9 mouse cellular contexts compared by ENCODE assay signal in genomic region chr10:79921572-79921971, GRCm38 (mm10). TPM values are rescaled to one million over a fixed set of nuclear protein-coding genes. Genes with fewer than 3 reads are reported as not detected.
DNase-seq lines count a peak whose midpoint lies in the region; ATAC-seq and TF ChIP-seq lines count a peak whose summit lies in the region.
"Had no signal": no experiment of that assay in that cellular context is flagged by ENCODE, and none has a peak within 500 bp of the region (broad histone marks: within the 10 kb centered on the region; RNA-seq: fewer than 3 reads in every experiment).

No protein-coding gene starts in this region.

- no peak for DNase-seq in heart, embryonic 10.5 days (ENCODE audit: low spot score)
- no peak for DNase-seq in heart, adult 11 months
- DNase-seq in ES-CJ7 (ENCODE audit: low read depth, low spot score), result peak; percentile 32
- DNase-seq in liver, postnatal 0 days, result no peak
- no peak for DNase-seq in left cerebral cortex, postnatal 10 days (ENCODE audit: extremely low spot score in 1 of 2, low spot score in 2 of 2)
- no peak for DNase-seq in spleen, postnatal 10 days (ENCODE audit: low spot score in 2 of 2)
- DNase-seq in gastrocnemius, postnatal 36 days, result no peak

- ATAC-seq in forebrain, embryonic 15.5 days (replicated peaks), result no peak
- no peak for ATAC-seq in liver, postnatal 0 days

- H3K36me3 ChIP-seq in heart, embryonic 10.5 days, result no peaks in the 10 kb centered on the region
- no peaks in the 10 kb centered on the region for H3K36me3 ChIP-seq in forebrain, embryonic 15.5 days
- H3K36me3 ChIP-seq in liver, postnatal 0 days (replicated peaks; ENCODE audit: insufficient read depth, low read length), result no peaks in the 10 kb centered on the region

- WGBS in heart, embryonic 10.5 days, result under 1% methylated on average over 34 of the region's 34 CpGs
- WGBS in forebrain, embryonic 15.5 days, result under 1% methylated on average over 34 of the region's 34 CpGs
- WGBS in liver, postnatal 0 days (ENCODE audit: insufficient replicate concordance), result 8% methylated on average over 34 of the region's 34 CpGs

- H3K9ac ChIP-seq in forebrain, embryonic 15.5 days (replicated peaks), result peak overlapping the region; percentile 36; the same call in 1 of the 2 replicates
- no peak overlapping the region for H3K9ac ChIP-seq in liver, postnatal 0 days (replicated peaks)

- intact Hi-C loops in left cerebral cortex, postnatal 10 days (cut with DNase I), result loop anchor here (5.0 kb wide), 1 partner anchor 34 kb away; the partner anchor contains the start of gene Elane
- intact Hi-C loops in gastrocnemius, postnatal 36 days (cut with DNase I), result no loop called here

- no peak overlapping the region for H3K27ac ChIP-seq in heart, embryonic 10.5 days
- H3K27ac ChIP-seq in forebrain, embryonic 15.5 days (replicated peaks), result no peak overlapping the region
- H3K27ac ChIP-seq in liver, postnatal 0 days (ENCODE audit: low read depth), result no peak overlapping the region

- H3K9me3 ChIP-seq in heart, embryonic 10.5 days, result no peaks in the 10 kb centered on the region
- H3K9me3 ChIP-seq in forebrain, embryonic 15.5 days, result no peaks in the 10 kb centered on the region
- H3K9me3 ChIP-seq in liver, postnatal 0 days (ENCODE audit: low read length), result no peaks in the 10 kb centered on the region

- no peak for TF ChIP-seq EP300 in liver, postnatal 0 days (IDR thresholded peaks at IDR 0.05; ENCODE audit: low read depth)

- peak overlapping the region; percentile 35 for H3K4me2 ChIP-seq in forebrain, embryonic 15.5 days (replicated peaks)
- peak overlapping the region; percentile 50 for H3K4me2 ChIP-seq in liver, postnatal 0 days (ENCODE audit: low read depth, low read length)

- peaks cover 62% of the 10 kb centered on the region for H3K4me1 ChIP-seq in heart, embryonic 10.5 days
- peaks cover 34% of the 10 kb centered on the region for H3K4me1 ChIP-seq in forebrain, embryonic 15.5 days
- peaks cover 48% of the 10 kb centered on the region for H3K4me1 ChIP-seq in liver, postnatal 0 days (ENCODE audit: insufficient read depth)

- H3K27me3 ChIP-seq in heart, embryonic 10.5 days (ENCODE audit: insufficient read depth, poor library complexity, severe bottlenecking), result peaks cover 70% of the 10 kb centered on the region
- peaks cover 66% of the 10 kb centered on the region for H3K27me3 ChIP-seq in forebrain, embryonic 15.5 days
- H3K27me3 ChIP-seq in liver, postnatal 0 days (ENCODE audit: insufficient read depth, low read length), result peaks cover 56% of the 10 kb centered on the region

- TF ChIP-seq CTCF in liver, postnatal 0 days (IDR thresholded peaks at IDR 0.05; ENCODE audit: low read depth), result no peak

- peak overlapping the region; percentile 56 for H3K4me3 ChIP-seq in heart, embryonic 10.5 days
- peak overlapping the region; percentile 22 for H3K4me3 ChIP-seq in forebrain, embryonic 15.5 days
- 0 out of 2 replicates have a peak overlapping the region, but pooled peaks have one; percentile 19 for H3K4me3 ChIP-seq in liver, postnatal 0 days (ENCODE audit: low read depth, low read length)
- H3K4me3 ChIP-seq: erythroblast, embryonic 14.5 days had no signal

RNA-seq across cellular contexts. Expression of gene R3hdm4, which starts 0.6 kb away (rescaled TPM):
- polyA plus RNA-seq in heart, embryonic 10.5 days (2016; fragmentation: Nextera tagmentation; extraction: Ambion mirVana), result 88.7 and 96.0 TPM in 2 replicates
- polyA plus RNA-seq in forebrain, embryonic 15.5 days (2015; fragmentation: Nextera tagmentation; extraction: Ambion mirVana), result 272 and 277 TPM in 2 replicates
- 47.3 and 51.7 TPM in 2 replicates for polyA plus RNA-seq in liver, postnatal 0 days (2015; fragmentation: Nextera tagmentation; extraction: Ambion mirVana)
- 100 to 1,000 TPM; 389 to 406 TPM for total RNA-seq in left cerebral cortex, postnatal 10 days (2021)
- 100 to 1,000 TPM; 114 to 118 TPM for total RNA-seq in gastrocnemius, postnatal 36 days (2021)

RNA-seq across cellular contexts. Expression of gene Kiss1r, which starts 4.8 kb away (rescaled TPM):
- polyA plus RNA-seq in heart, embryonic 10.5 days (2016; fragmentation: Nextera tagmentation; extraction: Ambion mirVana), result 0.31 and 0.33 TPM in 2 replicates
- polyA plus RNA-seq in forebrain, embryonic 15.5 days (2015; fragmentation: Nextera tagmentation; extraction: Ambion mirVana), result 2.2 and 2.7 TPM in 2 replicates
- 0.18 and 0.34 TPM in 2 replicates for polyA plus RNA-seq in liver, postnatal 0 days (2015; fragmentation: Nextera tagmentation; extraction: Ambion mirVana)
- total RNA-seq in left cerebral cortex, postnatal 10 days (2021), result 1 to 10 TPM; 6.8 to 8.4 TPM
- under 1 TPM in 1 of 2 experiments, not detected in 1; 0.23 TPM for total RNA-seq in gastrocnemius, postnatal 36 days (2021)

RNA-seq across cellular contexts. Expression of gene Arid3a, which starts 5.3 kb away (rescaled TPM):
- 12.5 and 16.4 TPM in 2 replicates for polyA plus RNA-seq in heart, embryonic 10.5 days (2016; fragmentation: Nextera tagmentation; extraction: Ambion mirVana)
- 2.7 and 3.1 TPM in 2 replicates for polyA plus RNA-seq in forebrain, embryonic 15.5 days (2015; fragmentation: Nextera tagmentation; extraction: Ambion mirVana)
- 4.5 and 5.5 TPM in 2 replicates for polyA plus RNA-seq in liver, postnatal 0 days (2015; fragmentation: Nextera tagmentation; extraction: Ambion mirVana)
- 1 to 10 TPM; 6.0 to 7.1 TPM for total RNA-seq in left cerebral cortex, postnatal 10 days (2021)
- total RNA-seq in gastrocnemius, postnatal 36 days (2021), result 1 to 10 TPM; 1.3 to 1.8 TPM

RNA-seq across cellular contexts. Expression of gene Gm26602, which starts 10.9 kb away (rescaled TPM):
- polyA plus RNA-seq in heart, embryonic 10.5 days (2016; fragmentation: Nextera tagmentation; extraction: Ambion mirVana), result 1.4 and 4.0 TPM in 2 replicates
- 10.4 and 21.1 TPM in 2 replicates for polyA plus RNA-seq in forebrain, embryonic 15.5 days (2015; fragmentation: Nextera tagmentation; extraction: Ambion mirVana)
- polyA plus RNA-seq in liver, postnatal 0 days (2015; fragmentation: Nextera tagmentation; extraction: Ambion mirVana), result 4.6 TPM in 1 of 2 replicates, not detected in the other
- not detected for total RNA-seq in left cerebral cortex, postnatal 10 days (2021)
- not detected for total RNA-seq in gastrocnemius, postnatal 36 days (2021)

RNA-seq across cellular contexts. Expression of gene Med16, which starts 12.8 kb away (rescaled TPM):
- polyA plus RNA-seq in heart, embryonic 10.5 days (2016; fragmentation: Nextera tagmentation; extraction: Ambion mirVana), result 51.9 and 54.4 TPM in 2 replicates
- 53.2 and 56.6 TPM in 2 replicates for polyA plus RNA-seq in forebrain, embryonic 15.5 days (2015; fragmentation: Nextera tagmentation; extraction: Ambion mirVana)
- polyA plus RNA-seq in liver, postnatal 0 days (2015; fragmentation: Nextera tagmentation; extraction: Ambion mirVana), result 13.5 and 14.3 TPM in 2 replicates
- total RNA-seq in left cerebral cortex, postnatal 10 days (2021), result 10 to 100 TPM; 55.4 to 61.9 TPM
- 10 to 100 TPM; 27.5 to 35.3 TPM for total RNA-seq in gastrocnemius, postnatal 36 days (2021)
